Mouse (Mus musculus) limb, embryonic 10.5 days (tissue): ENCODE measurements around the gene Dcps. TPM values are rescaled to one million over a fixed set of nuclear protein-coding genes. Genes with fewer than 3 reads are reported as not detected.
A peak's percentile ranks its signal among the peaks of the same experiment; 100 is the strongest.

Experiments used
- DNase-seq: peaks from one replicate; pipeline ENCODE4 v3.0.0-alpha.2; 2017; ENCODE audit warnings: low spot score
- H3K27ac ChIP-seq: fragments of 300-500 bp; sonication (generic); 2 replicates; pipeline ENCODE4 v1.5.1; 2016; ENCODE audit warnings: mild to moderate bottlenecking
- H3K27me3 ChIP-seq: fragments of 300-500 bp; sonication (generic); 2 replicates; pipeline ENCODE4 v1.6.1; 2016; ENCODE audit warnings: low read depth, mild to moderate bottlenecking; ENCODE audit not compliant: poor library complexity, severe bottlenecking
- H3K36me3 ChIP-seq: fragments of 300-500 bp; sonication (generic); 2 replicates; pipeline ENCODE4 v1.6.1; 2016; ENCODE audit warnings: mild to moderate bottlenecking, moderate library complexity
- H3K4me1 ChIP-seq: fragments of 300-500 bp; sonication (generic); 2 replicates; pipeline ENCODE4 v1.6.1; 2016
- H3K4me3 ChIP-seq: fragments of 300-500 bp; sonication (generic); 2 replicates; pipeline ENCODE4 v1.5.1; 2016; ENCODE audit warnings: mild to moderate bottlenecking, moderate library complexity
- H3K9me3 ChIP-seq: fragments of 300-500 bp; sonication (generic); replicated peaks from 2 replicates; pipeline ENCODE4 v1.6.1; 2016; ENCODE audit warnings: mild to moderate bottlenecking
- WGBS: fragments of 180-500 bp; shearing (Covaris S2); methylation state at CpG from one replicate; pipeline ENCODE4 v1.1.7; 2016; 5-methylcytosine and 5-hydroxymethylcytosine counted together
- polyA plus RNA-seq: library from polyadenylated mRNA; unstranded; fragments of >200 nt; fragmentation: Nextera tagmentation; extraction: Ambion mirVana; gene quantifications from 2 replicates; pipeline ENCODE4 v1.2.1, GENCODE M21; 2016

The Dcps gene
- polyA plus RNA-seq, 1 experiment from 2014 or later: 86.0 TPM

- 84% methylated on average over 10 of the region's 10 CpGs for WGBS
- H3K27me3 ChIP-seq: no peaks in the 10 kb centered on the region
- H3K4me3 ChIP-seq: 0 out of 2 replicates have a peak overlapping the region, but pooled peaks have one; percentile 81
- H3K4me1 ChIP-seq: peaks cover 23% of the 10 kb centered on the region
- H3K27ac ChIP-seq: no peak overlapping the region
- H3K9me3 ChIP-seq: no peaks in the 10 kb centered on the region
- no peaks in the 10 kb centered on the region for H3K36me3 ChIP-seq
- no peak for DNase-seq
These were observed 22.5 kb upstream of the Dcps start for GRCm38 (mm10) chr9:35198351-35198750.

- 92% methylated on average over 3 of the region's 3 CpGs for WGBS
- no peak overlapping the region for H3K27ac ChIP-seq
- H3K27me3 ChIP-seq: no peaks in the 10 kb centered on the region
- no peak overlapping the region for H3K4me3 ChIP-seq
- no peak for DNase-seq
- no peaks in the 10 kb centered on the region for H3K36me3 ChIP-seq
- peaks cover 23% of the 10 kb centered on the region for H3K4me1 ChIP-seq
- no peaks in the 10 kb centered on the region for H3K9me3 ChIP-seq
These were observed 21.8 kb upstream of the Dcps start for GRCm38 (mm10) chr9:35197625-35198024.

DNA sequence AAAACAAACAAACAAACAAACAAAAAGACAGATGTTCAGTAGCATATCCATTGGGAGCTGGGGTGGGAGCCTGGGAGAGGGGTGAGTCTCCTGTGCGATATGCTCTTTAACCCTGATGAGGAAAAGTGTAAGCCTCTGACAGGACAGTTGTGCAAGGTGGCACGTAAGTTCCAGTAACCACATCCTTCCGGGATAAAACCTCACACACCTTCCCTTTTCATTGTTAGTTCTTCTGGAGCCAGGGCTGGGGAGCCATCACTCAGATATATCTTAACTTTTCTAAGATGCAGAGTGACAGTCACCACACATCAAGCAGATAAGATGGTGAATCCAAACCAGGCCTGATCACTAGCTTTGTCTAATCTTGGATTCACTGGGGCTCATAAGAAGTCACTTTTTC lies 18.2 kb upstream of the Dcps start:
- Histone ChIP-seq H3K4me1 (peaks cover 7% of the 10 kb centered on the region; the same call in 1 of the 2 replicates), H3K27ac (no peak overlapping the region), H3K4me3 (no peak overlapping the region), H3K27me3 (no peaks in the 10 kb centered on the region), H3K9me3 (no peaks in the 10 kb centered on the region), H3K36me3 (peaks cover 28% of the 10 kb centered on the region)
- no peak for DNase-seq
- WGBS: over 99% methylated on average over 3 of the region's 3 CpGs

DNA sequence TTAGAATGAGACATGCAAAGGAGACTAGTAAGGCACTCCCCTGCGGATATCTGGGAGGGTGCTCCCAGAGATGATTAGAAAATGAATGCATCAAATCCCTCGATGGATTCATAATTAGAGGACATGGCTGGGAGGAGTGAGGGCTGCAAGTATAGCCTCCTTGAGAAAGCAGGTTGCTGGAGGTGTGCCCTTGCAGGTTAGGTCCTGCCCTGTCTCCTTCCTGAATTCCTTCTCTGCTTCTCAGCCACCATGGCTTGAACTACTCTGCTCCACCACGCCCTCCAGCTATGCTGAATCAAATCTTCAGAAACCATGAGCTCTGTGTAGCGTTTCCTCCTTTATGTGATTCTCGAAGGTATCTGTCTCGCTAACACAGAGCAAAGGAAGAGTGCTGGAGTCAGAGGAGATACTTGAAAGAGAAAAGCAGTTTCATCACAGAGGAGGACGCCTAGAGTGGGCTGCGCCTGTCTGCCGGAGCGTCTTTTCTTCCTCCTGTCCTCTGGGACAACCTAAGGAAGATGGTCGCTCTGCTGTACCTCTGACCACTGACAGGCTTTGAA lies 17.2 kb upstream of the Dcps start:
- WGBS: 81% methylated on average over 11 of the region's 11 CpGs
- H3K27me3 ChIP-seq: no peaks in the 10 kb centered on the region
- no peak overlapping the region for H3K27ac ChIP-seq
- DNase-seq: no peak
- H3K36me3 ChIP-seq: peaks cover 38% of the 10 kb centered on the region
- no peaks in the 10 kb centered on the region for H3K9me3 ChIP-seq
- no peaks in the 10 kb centered on the region for H3K4me1 ChIP-seq
- no peak overlapping the region for H3K4me3 ChIP-seq

- Histone ChIP-seq H3K4me1 (no peaks in the 10 kb centered on the region), H3K36me3 (peaks cover 54% of the 10 kb centered on the region)
- 82% methylated on average over 22 of the region's 22 CpGs for WGBS
These were observed 12.8 kb upstream of the Dcps start for GRCm38 (mm10) chr9:35188700-35189099.

GRCm38 (mm10) chr9:35187351-35187903 lies 11.6 kb upstream of the Dcps start:
- no peaks in the 10 kb centered on the region for H3K27me3 ChIP-seq
- no peaks in the 10 kb centered on the region for H3K4me1 ChIP-seq
- WGBS: 93% methylated on average over 10 of the region's 10 CpGs
- H3K36me3 ChIP-seq: peaks cover 54% of the 10 kb centered on the region
- no peak overlapping the region for H3K27ac ChIP-seq
- DNase-seq: no peak
- H3K9me3 ChIP-seq: no peaks in the 10 kb centered on the region
- no peak overlapping the region for H3K4me3 ChIP-seq

More at GRCm38 (mm10) chr9:35188700-35189099, 12.8 kb upstream of the Dcps start:
- no peaks in the 10 kb centered on the region for H3K27me3 ChIP-seq
- no peaks in the 10 kb centered on the region for H3K9me3 ChIP-seq
- H3K27ac ChIP-seq: no peak overlapping the region
- no peak overlapping the region for H3K4me3 ChIP-seq
- DNase-seq: no peak

GRCm38 (mm10) chr9:35186430-35186829 lies 10.6 kb upstream of the Dcps start:
- no peak for DNase-seq
- Histone ChIP-seq H3K36me3 (peaks cover 50% of the 10 kb centered on the region), H3K27me3 (no peaks in the 10 kb centered on the region), H3K4me3 (no peak overlapping the region), H3K9me3 (no peaks in the 10 kb centered on the region), H3K27ac (no peak overlapping the region), H3K4me1 (no peaks in the 10 kb centered on the region)
- 85% methylated on average over 4 of the region's 4 CpGs for WGBS

DNA sequence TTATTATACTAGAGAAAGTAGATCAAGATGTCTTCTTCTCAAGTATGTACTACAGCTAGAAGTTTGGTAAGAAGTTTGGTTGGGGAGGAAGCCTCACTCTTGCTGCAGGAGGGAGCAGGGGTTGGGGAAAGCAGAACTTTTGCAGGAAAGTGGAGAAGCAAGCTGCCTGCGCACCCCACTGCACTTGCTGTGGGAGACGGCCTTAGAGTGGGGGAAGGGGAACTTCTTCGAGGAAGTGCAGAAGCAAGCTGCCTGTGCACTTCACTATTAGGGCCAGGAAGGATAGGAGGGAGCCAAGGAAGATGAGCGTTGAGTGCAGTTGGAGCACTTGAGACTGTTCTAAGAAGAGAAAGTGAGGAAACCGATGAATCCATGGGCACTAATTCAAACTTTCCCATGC lies 7.5 kb upstream of the Dcps start:
- Histone ChIP-seq H3K4me1 (no peaks in the 10 kb centered on the region), H3K27ac (no peak overlapping the region), H3K36me3 (peaks cover 19% of the 10 kb centered on the region), H3K4me3 (no peak overlapping the region), H3K9me3 (no peaks in the 10 kb centered on the region), H3K27me3 (no peaks in the 10 kb centered on the region)
- WGBS: 68% methylated on average over 5 of the region's 5 CpGs
- DNase-seq: no peak

DNA sequence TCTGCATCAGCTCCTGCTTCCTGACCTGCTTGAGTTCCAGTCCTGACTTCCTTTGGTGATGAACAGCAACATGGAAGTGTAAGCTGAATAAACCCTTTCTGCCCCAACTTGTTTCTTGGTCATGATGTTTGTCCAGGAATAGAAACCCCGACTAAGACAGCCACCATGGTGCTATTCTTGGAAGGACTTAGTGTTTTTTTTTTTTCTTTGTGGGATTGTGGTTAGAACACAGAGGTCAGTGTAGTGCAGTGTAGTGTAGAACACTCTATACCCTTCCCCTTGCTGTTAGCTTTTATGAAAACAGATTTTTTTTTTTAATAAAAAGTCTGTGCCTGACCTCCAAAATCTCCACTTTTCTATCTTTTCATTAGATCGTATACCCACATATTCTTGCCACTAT lies 7.0 kb upstream of the Dcps start:
- no peaks in the 10 kb centered on the region for H3K4me1 ChIP-seq
- H3K27ac ChIP-seq: no peak overlapping the region
- no peak overlapping the region for H3K4me3 ChIP-seq
- 87% methylated on average over 2 of the region's 2 CpGs for WGBS
- H3K9me3 ChIP-seq: no peaks in the 10 kb centered on the region
- peaks cover 14% of the 10 kb centered on the region for H3K36me3 ChIP-seq
- DNase-seq: no peak
- H3K27me3 ChIP-seq: no peaks in the 10 kb centered on the region

DNA sequence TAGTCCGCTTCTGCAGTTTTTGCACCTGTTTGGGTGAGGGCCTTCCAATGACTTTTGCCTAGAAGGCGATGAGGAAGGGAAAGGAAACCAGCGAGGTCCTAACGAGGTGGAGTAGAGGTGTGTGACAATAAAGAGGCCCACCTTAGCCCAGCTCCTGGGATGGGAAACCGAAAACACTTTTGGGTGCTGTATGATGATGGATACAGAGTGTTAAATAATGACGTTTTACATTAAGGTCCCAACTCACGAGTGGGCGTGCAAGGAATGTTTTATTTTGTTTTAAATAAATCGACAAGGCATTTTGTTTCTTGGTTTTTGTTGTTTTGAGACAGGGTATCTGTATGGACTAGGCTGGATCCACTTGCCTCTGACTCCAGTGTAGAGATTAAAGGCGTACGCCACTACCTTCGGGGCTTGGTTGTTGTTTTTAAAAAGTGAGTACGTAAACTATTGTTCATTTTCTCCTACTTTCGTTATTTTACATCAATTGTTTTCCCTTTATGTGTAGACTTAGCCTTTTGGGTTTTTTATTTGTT lies 331 bp upstream of the Dcps start:
- Histone ChIP-seq H3K27me3 (no peaks in the 10 kb centered on the region), H3K4me1 (peaks cover 10% of the 10 kb centered on the region), H3K9me3 (no peaks in the 10 kb centered on the region), H3K36me3 (peaks cover 6% of the 10 kb centered on the region; the same call in 1 of the 2 replicates), H3K4me3 (peak overlapping the region; percentile 73), H3K27ac (no peak overlapping the region; the same call in 1 of the 2 replicates)
- 57% methylated on average over 14 of the region's 14 CpGs for WGBS
- no peak for DNase-seq

DNA sequence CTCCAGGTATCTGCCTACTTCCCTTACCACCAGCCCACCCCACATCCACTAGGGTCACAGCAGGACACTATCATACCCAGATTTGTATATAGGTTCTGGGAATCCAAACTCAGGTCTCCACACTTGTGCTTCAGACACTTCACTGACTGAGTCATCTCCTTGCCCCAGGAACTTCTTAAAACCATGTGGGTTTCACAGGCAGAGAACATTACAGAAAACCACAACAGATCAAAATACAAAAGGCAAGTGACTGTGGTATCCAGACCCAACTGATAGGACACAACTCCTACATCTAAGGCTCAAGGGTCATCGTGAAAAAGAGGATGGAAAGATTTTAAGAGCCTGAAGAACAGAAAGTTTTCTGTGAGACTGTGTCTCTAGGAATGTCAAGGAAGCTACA lies 2.5 kb downstream of the Dcps start:
- H3K27ac ChIP-seq: no peak overlapping the region
- no peaks in the 10 kb centered on the region for H3K9me3 ChIP-seq
- peaks cover 28% of the 10 kb centered on the region for H3K36me3 ChIP-seq
- peaks cover 10% of the 10 kb centered on the region for H3K4me1 ChIP-seq
- DNase-seq: no peak
- 91% methylated on average over 1 of the region's 1 CpGs for WGBS
- H3K4me3 ChIP-seq: no peak overlapping the region
- no peaks in the 10 kb centered on the region for H3K27me3 ChIP-seq

DNA sequence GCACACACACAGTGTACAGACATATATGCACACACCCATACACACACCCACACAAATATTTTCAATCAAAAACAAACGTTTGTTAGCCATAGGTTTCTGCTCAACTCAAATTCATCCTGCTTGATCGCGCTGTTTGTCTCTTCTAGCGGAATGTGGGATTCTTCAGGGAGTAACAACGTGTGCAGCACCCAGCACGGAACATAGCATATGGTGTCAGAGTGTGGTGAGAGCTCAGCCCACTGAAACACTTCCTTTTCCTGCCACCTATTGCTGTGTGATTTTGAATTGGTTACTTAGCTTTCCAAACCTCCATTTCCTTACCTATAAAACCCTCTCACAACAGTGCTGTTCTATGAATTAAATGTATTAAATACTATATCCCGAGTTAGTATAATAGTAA lies 5.8 kb downstream of the Dcps start:
- H3K9me3 ChIP-seq: no peaks in the 10 kb centered on the region
- H3K27me3 ChIP-seq: no peaks in the 10 kb centered on the region
- 95% methylated on average over 7 of the region's 7 CpGs for WGBS
- H3K36me3 ChIP-seq: peaks cover 35% of the 10 kb centered on the region
- no peak overlapping the region for H3K4me3 ChIP-seq
- H3K4me1 ChIP-seq: peaks cover 9% of the 10 kb centered on the region
- H3K27ac ChIP-seq: no peak overlapping the region
- no peak for DNase-seq

- Histone ChIP-seq H3K27me3 (no peaks in the 10 kb centered on the region), H3K9me3 (no peaks in the 10 kb centered on the region), H3K4me3 (no peak overlapping the region), H3K36me3 (peaks cover 35% of the 10 kb centered on the region), H3K4me1 (no peaks in the 10 kb centered on the region), H3K27ac (no peak overlapping the region)
- DNase-seq: no peak
- 69% methylated on average over 9 of the region's 9 CpGs for whole genome bisulfite sequencing
These were observed 8.8 kb downstream of the Dcps start for GRCm38 (mm10) chr9:35166798-35167635.
